Mouse (Mus musculus) heart, adult 2 months (tissue): ENCODE results near the gene Hoxd11.

ENCODE experiments used
- CTCF ChIP-seq: fragments of 200-600 bp; IDR thresholded peaks from 2 replicates; pipeline ENCODE4 v1.8.1; 2022; ENCODE audit warnings: antibody characterized with exemption, mild to moderate bottlenecking, moderate library complexity
- EP300 ChIP-seq: fragments of 200-500 bp; IDR thresholded peaks from 2 replicates; pipeline ENCODE4 v1.6.1; 2011; ENCODE audit warnings: low read depth, low read length, control low read depth; ENCODE audit not compliant: insufficient read depth
- POLR2A ChIP-seq: fragments of 200-500 bp; IDR thresholded peaks from 2 replicates; pipeline ENCODE4 v1.6.1; 2011; ENCODE audit warnings: mild to moderate bottlenecking, low read depth, low read length, control low read depth; ENCODE audit not compliant: insufficient read depth

GRCm38 (mm10) chr2:74688795-74689573 lies 9.6 kb downstream of the Hoxd11 start:
- TF ChIP-seq CTCF (no peak), POLR2A (no peak), EP300 (no peak)
